Mouse (Mus musculus): Measurements from ENCODE around the gene Pacsin3. TPM values are rescaled to one million over a fixed set of nuclear protein-coding genes. Genes with fewer than 3 reads are reported as not detected.
"Not testable (repeated sequence)": the region's sequence is repeated elsewhere in the genome, so short reads cannot be mapped to it uniquely, and the experiment has no call there.

Pacsin3 gene
- 21.5 and 25.6 TPM in 2 replicates for polyA plus RNA-seq (2016; fragmentation: Nextera tagmentation; extraction: Ambion mirVana)

- Histone ChIP-seq H3K27ac (peak within 1 kb of the TSS; percentile 60), H3K9ac (peak within 1 kb of the TSS; percentile 67), H3K4me2 (replicated peaks) (peak within 1 kb of the TSS; percentile 99), H3K9me3 (replicated peaks) (no peaks in the 10 kb centered on the region), H3K4me3 (peak within 1 kb of the TSS; percentile 59), H3K36me3 (no peaks in the 10 kb centered on the region), H3K4me1 (peaks cover 39% of the 10 kb centered on the region), H3K27me3 (peaks cover 36% of the 10 kb centered on the region)
- WGBS: under 1% methylated on average over 27 of the region's 27 CpGs
- 0 out of 2 replicates have a peak, but pooled peaks have one; percentile 20 for ATAC-seq (ENCODE audit: low FRiP score)
Observed at GRCm38 (mm10) chr2:91255661-91256150, at the start of gene Pacsin3. Pacsin3 (plus strand) TSS chr2:91255954.

- Histone ChIP-seq H3K27ac (no peak overlapping the region), H3K4me1 (peaks cover 20% of the 10 kb centered on the region), H3K27me3 (no peaks in the 10 kb centered on the region), H3K9me3 (replicated peaks) (no peaks in the 10 kb centered on the region), H3K36me3 (peaks cover 62% of the 10 kb centered on the region), H3K4me2 (replicated peaks) (no peak overlapping the region), H3K4me3 (no peak overlapping the region), H3K9ac (no peak overlapping the region)
- WGBS: 91% methylated on average over 9 of the region's 9 CpGs
- ATAC-seq (ENCODE audit: low FRiP score): no peak
Observed at GRCm38 (mm10) chr2:91206254-91206775, 49.4 kb upstream of the Pacsin3 start.

GRCm38 (mm10) chr2:91213311-91213710 lies 42.4 kb upstream of the Pacsin3 start:
- H3K36me3 ChIP-seq: peaks cover 72% of the 10 kb centered on the region
- ATAC-seq (ENCODE audit: low FRiP score): no peak
- no peak overlapping the region for H3K4me3 ChIP-seq
- no peak overlapping the region for H3K9ac ChIP-seq
- no peaks in the 10 kb centered on the region for H3K27me3 ChIP-seq
- no peak overlapping the region for H3K27ac ChIP-seq
- H3K9me3 ChIP-seq (replicated peaks): no peaks in the 10 kb centered on the region
- H3K4me2 ChIP-seq (replicated peaks): no peak overlapping the region
- no peaks in the 10 kb centered on the region for H3K4me1 ChIP-seq

- Histone ChIP-seq H3K4me3 (no peak overlapping the region), H3K4me2 (replicated peaks) (no peak overlapping the region), H3K36me3 (peaks cover 39% of the 10 kb centered on the region), H3K27ac (no peak overlapping the region), H3K27me3 (no peaks in the 10 kb centered on the region), H3K4me1 (no peaks in the 10 kb centered on the region), H3K9ac (no peak overlapping the region), H3K9me3 (replicated peaks) (no peaks in the 10 kb centered on the region)
- WGBS: 68% methylated on average over 4 of the region's 4 CpGs
- no peak for ATAC-seq (ENCODE audit: low FRiP score)
Observed at GRCm38 (mm10) chr2:91217032-91217431, 38.7 kb upstream of the Pacsin3 start.

GRCm38 (mm10) chr2:91220501-91220900 lies 35.3 kb upstream of the Pacsin3 start:
- H3K4me3 ChIP-seq: no peak overlapping the region
- H3K9ac ChIP-seq: no peak overlapping the region
- WGBS: 98% methylated on average over 3 of the region's 3 CpGs
- no peaks in the 10 kb centered on the region for H3K4me1 ChIP-seq
- no peak for ATAC-seq (ENCODE audit: low FRiP score)
- H3K9me3 ChIP-seq (replicated peaks): no peaks in the 10 kb centered on the region
- H3K36me3 ChIP-seq: peaks cover 9% of the 10 kb centered on the region; the same call in 1 of the 2 replicates
- no peaks in the 10 kb centered on the region for H3K27me3 ChIP-seq
- no peak overlapping the region for H3K4me2 ChIP-seq (replicated peaks)
- no peak overlapping the region for H3K27ac ChIP-seq

- no peak overlapping the region for H3K27ac ChIP-seq
- no peaks in the 10 kb centered on the region for H3K36me3 ChIP-seq
- no peak overlapping the region for H3K9ac ChIP-seq
- no peaks in the 10 kb centered on the region for H3K4me1 ChIP-seq
- H3K4me2 ChIP-seq (replicated peaks): no peak overlapping the region
- no peaks in the 10 kb centered on the region for H3K27me3 ChIP-seq
- H3K9me3 ChIP-seq (replicated peaks): no peaks in the 10 kb centered on the region
- WGBS: 83% methylated on average over 2 of the region's 2 CpGs
- no peak for ATAC-seq (ENCODE audit: low FRiP score)
- no peak overlapping the region for H3K4me3 ChIP-seq
Observed at GRCm38 (mm10) chr2:91223614-91224013, 32.1 kb upstream of the Pacsin3 start.

- Histone ChIP-seq H3K36me3 (peaks cover 5% of the 10 kb centered on the region; the same call in 1 of the 2 replicates), H3K27ac (no peak overlapping the region), H3K27me3 (no peaks in the 10 kb centered on the region), H3K4me2 (replicated peaks) (no peak overlapping the region), H3K9me3 (replicated peaks) (no peaks in the 10 kb centered on the region), H3K9ac (no peak overlapping the region), H3K4me3 (no peak overlapping the region), H3K4me1 (no peaks in the 10 kb centered on the region)
- 77% methylated on average over 2 of the region's 2 CpGs for WGBS
- no peak for ATAC-seq (ENCODE audit: low FRiP score)
Observed at GRCm38 (mm10) chr2:91229735-91230134, 26.0 kb upstream of the Pacsin3 start.

- Histone ChIP-seq H3K36me3 (peaks cover 5% of the 10 kb centered on the region; the same call in 1 of the 2 replicates), H3K9ac (peak within 1 kb of the TSS; percentile 61), H3K9me3 (replicated peaks) (no peaks in the 10 kb centered on the region), H3K4me3 (peak within 1 kb of the TSS; percentile 52), H3K27ac (peak within 1 kb of the TSS; percentile 91), H3K4me1 (peaks cover 6% of the 10 kb centered on the region), H3K4me2 (replicated peaks) (peak within 1 kb of the TSS; percentile 61), H3K27me3 (no peaks in the 10 kb centered on the region)
- peak; percentile 98 for ATAC-seq (ENCODE audit: low FRiP score)
- under 1% methylated on average over 48 of the region's 48 CpGs for WGBS
Observed at GRCm38 (mm10) chr2:91236601-91237510, 18.9 kb upstream of the Pacsin3 start, which contains the start of gene Ddb2. Ddb2 (minus strand) TSS chr2:91236982.

GRCm38 (mm10) chr2:91237511-91238080 lies 18.2 kb upstream of the Pacsin3 start:
- peak; percentile 65 for ATAC-seq (ENCODE audit: low FRiP score)
- not testable (repeated sequence) for H3K9me3 ChIP-seq (replicated peaks); H3K27me3 ChIP-seq; H3K36me3 ChIP-seq; H3K4me1 ChIP-seq; H3K9ac ChIP-seq
- Histone ChIP-seq H3K27ac (peak overlapping the region; percentile 91), H3K4me3 (peak overlapping the region; percentile 52), H3K4me2 (replicated peaks) (peak overlapping the region; percentile 61)
- 22% methylated on average over 4 of the region's 4 CpGs for WGBS

GRCm38 (mm10) chr2:91242547-91242946 lies 13.2 kb upstream of the Pacsin3 start:
- ATAC-seq (ENCODE audit: low FRiP score): no peak
- Histone ChIP-seq H3K9ac (no peak overlapping the region), H3K4me1 (peaks cover 4% of the 10 kb centered on the region; the same call in 1 of the 2 replicates), H3K27ac (no peak overlapping the region), H3K4me2 (replicated peaks) (no peak overlapping the region), H3K36me3 (no peaks in the 10 kb centered on the region), H3K4me3 (no peak overlapping the region), H3K27me3 (no peaks in the 10 kb centered on the region), H3K9me3 (replicated peaks) (no peaks in the 10 kb centered on the region)
- 75% methylated on average over 5 of the region's 5 CpGs for WGBS

- H3K4me2 ChIP-seq (replicated peaks): no peak overlapping the region
- H3K4me1 ChIP-seq: peaks cover 4% of the 10 kb centered on the region; the same call in 1 of the 2 replicates
- no peak for ATAC-seq (ENCODE audit: low FRiP score)
- no peak overlapping the region for H3K4me3 ChIP-seq
- H3K36me3 ChIP-seq: no peaks in the 10 kb centered on the region
- no peak overlapping the region for H3K9ac ChIP-seq
- H3K9me3 ChIP-seq (replicated peaks): no peaks in the 10 kb centered on the region
- H3K27me3 ChIP-seq: no peaks in the 10 kb centered on the region
- 55% methylated on average over 3 of the region's 3 CpGs for WGBS
- no peak overlapping the region for H3K27ac ChIP-seq
Observed at GRCm38 (mm10) chr2:91243416-91243815, 12.3 kb upstream of the Pacsin3 start.

GRCm38 (mm10) chr2:91244557-91245228 lies 11.1 kb upstream of the Pacsin3 start:
- WGBS: 83% methylated on average over 5 of the region's 5 CpGs
- H3K4me3 ChIP-seq: no peak overlapping the region
- H3K27ac ChIP-seq: no peak overlapping the region
- H3K4me1 ChIP-seq: peaks cover 4% of the 10 kb centered on the region; the same call in 1 of the 2 replicates
- H3K36me3 ChIP-seq: no peaks in the 10 kb centered on the region
- no peaks in the 10 kb centered on the region for H3K9me3 ChIP-seq (replicated peaks)
- no peaks in the 10 kb centered on the region for H3K27me3 ChIP-seq
- no peak for ATAC-seq (ENCODE audit: low FRiP score)
- no peak overlapping the region for H3K9ac ChIP-seq
- no peak overlapping the region for H3K4me2 ChIP-seq (replicated peaks)

Data from hindbrain, embryonic 12.5 days (tissue).